Mouse (Mus musculus) megakaryocyte, embryonic 14.5 days (primary cell): ENCODE results near the gene Hsf5.

Experiments used
- FLI1 ChIP-seq: IDR thresholded peaks from 2 replicates; pipeline ENCODE4 v1.6.1; 2012; ENCODE audit warnings: low read length, inconsistent platforms, mixed read lengths
- GATA1 ChIP-seq: IDR thresholded peaks from 3 replicates; pipeline ENCODE4 v1.6.1; 2012; ENCODE audit warnings: mixed read lengths, low read length, inconsistent platforms, borderline replicate concordance

GRCm38 (mm10) chr11:87708979-87709378 lies 92.0 kb downstream of the Hsf5 start:
- TF ChIP-seq GATA1 (no peak), FLI1 (no peak)
